Mouse (Mus musculus) left cerebral cortex, adult 9 months (tissue): ENCODE data around the gene Pax8.

Experiments
- DNase-seq, 2 experiments: peaks; one replicate each; pipeline ENCODE4 v3.0.0; 2022; ENCODE audit warnings: low spot score in 2 of 2

Gene Pax8

DNA sequence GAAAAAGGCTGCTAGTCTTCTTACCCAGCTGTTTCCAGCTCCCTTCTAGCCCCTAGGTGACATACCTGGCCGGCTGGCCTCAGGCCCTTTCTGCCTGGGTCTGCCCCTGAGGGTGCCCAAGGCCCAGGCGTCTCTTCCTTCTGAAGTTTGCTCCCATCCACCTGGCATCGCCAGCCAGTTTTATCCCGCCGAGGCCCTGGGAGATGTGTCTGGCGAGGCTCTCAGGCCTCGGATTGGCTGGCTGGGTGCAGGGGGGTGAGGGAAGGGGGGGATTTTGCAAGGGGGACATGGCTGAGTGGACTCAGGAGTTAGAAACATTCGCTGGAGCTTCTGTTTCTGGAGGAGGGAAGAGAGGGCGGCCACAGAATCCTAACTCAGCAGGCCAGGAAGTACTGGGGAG, at the start of gene Pax8:
Gene Pax8 (minus strand): TSS at position 180 of the 400 bp plus-strand sequence.
- no peak for DNase-seq

DNA sequence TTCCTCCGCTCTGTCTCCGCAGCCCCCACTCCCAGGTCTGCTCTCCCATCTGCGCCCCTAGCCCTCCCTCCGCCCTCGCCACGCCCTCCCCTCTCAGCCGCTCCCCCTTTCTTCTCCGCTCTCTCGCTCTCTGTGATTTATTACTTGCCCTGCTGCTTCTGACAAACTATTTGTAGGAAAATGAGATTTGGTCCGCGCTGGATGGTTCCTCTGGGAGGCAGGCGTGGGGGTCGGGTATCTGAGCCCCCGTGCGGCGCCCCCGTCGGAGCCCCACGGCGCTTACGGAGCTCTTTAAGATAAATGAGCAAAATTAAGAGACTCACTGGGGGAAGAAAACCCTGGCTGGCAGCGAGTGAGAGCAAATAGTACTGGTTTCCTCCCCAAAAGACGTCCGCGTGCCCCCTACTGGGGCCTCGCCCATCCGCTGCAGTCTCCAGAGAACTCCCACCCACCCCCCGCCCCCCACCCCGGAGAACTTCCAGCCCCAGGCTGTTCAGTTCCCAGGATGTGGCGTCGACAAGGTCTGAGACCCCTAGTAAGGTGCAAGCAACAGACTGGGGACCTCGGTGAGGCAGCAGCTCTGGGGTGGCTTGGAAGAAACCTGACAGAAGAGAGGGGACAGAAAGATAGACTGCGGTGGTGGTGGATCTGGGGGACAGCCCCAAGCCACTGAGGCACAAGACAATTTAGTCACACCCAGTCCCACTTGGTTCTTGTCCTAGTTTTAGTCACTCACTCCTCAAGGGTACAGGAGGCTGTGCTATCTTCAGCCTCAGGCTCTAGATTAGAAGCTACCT, 46.2 kb upstream of the Pax8 start:
- DNase-seq, result no peak

DNA sequence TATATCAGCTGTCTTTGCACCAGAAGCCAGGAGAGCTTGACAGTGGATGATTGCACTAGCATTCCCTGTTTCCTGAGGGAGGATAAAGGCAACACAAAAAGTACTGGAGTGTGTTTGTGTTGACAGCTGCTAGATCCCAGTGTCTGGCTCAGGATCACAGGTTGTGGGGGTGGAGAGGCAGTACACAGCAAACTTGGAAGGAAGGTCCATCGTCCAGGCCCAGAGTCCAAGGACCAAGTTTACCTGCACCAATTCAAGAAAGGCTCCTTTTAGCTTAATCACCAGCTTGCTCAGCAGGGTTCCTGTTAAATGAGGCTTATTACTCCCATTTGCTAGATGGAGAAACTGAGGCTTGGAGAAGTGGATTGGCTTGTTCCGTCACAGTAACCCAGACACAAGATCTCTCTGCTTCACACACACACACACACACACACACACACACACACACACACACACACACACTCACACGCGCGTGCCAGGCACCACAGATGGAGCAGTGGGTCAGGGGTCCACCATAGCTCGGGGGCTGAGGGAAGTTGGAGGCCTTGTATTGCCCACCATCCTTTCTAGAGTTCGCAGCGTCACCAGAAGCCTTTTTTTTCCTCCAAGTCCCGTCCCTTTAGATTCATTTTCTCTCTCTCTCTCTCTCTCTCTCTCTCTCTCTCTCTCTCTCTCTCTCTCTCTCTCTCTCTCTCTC, 45.3 kb upstream of the Pax8 start:
- DNase-seq, result no peak

DNA sequence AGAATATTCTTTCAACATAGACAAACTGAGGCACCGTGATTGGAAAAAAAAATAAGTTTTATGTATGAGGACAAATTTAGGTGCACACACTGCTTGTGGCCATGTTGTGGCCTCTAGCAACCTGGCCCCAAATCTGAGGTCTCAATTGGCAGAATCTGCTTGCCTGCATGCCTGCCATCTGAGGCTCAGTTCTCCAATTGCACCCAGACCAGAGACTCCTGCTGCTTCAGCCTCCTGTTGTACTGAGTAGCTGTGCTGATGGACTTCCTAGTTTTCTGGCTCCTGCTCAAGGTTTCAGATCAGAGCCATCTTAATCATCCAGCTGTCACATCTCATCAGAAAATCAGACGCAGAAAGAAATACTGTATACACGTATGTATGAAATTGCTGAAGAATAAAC, 41.5 kb upstream of the Pax8 start:
- DNase-seq, result no peak

DNA sequence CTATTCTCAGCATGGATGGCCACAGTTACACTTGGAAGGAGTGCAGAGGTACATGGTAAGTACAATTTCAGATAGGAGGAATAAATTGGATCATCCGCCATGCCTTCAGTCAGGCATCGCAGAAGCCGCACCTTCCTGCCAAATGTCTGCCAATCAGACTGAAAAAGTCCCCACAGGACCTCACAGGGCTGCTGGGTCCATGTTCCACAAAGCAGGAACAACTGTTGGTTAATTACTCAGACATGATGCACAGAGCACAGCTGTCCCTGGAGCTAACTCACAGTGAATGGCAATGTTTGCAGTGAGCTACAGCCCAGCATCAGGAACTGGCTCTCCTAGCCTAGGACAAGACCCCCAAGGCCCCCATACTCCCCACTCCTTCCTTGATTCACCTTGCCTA, 32.0 kb upstream of the Pax8 start:
- DNase-seq, result no peak

DNA sequence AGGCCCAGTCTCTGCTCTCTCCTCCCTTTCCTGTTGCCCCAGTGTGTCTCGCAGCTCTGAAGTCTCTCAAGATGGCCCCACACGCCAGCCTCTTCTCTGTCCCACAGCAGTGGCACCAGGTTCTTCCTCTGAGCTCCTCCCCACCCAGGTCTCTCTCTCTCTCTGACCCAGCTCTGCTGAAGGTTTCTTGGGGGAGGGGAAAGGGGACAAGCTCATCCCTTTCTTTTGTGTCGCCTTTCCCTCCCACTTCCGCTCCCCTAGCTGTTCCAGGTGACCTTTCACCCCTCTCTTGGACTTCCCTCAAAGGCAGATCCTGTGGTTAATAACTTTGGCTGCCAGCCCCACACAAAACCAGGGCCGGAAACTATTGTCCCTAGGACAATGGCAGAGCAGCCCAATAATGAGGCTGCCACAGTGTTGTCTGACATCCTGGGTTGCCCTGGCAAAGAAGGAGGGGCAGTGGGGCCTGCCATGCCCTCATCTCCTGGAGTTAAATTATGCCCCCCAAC, 27.6 kb upstream of the Pax8 start:
- peak in 1 of 2 experiments; percentile 4 for DNase-seq

DNA sequence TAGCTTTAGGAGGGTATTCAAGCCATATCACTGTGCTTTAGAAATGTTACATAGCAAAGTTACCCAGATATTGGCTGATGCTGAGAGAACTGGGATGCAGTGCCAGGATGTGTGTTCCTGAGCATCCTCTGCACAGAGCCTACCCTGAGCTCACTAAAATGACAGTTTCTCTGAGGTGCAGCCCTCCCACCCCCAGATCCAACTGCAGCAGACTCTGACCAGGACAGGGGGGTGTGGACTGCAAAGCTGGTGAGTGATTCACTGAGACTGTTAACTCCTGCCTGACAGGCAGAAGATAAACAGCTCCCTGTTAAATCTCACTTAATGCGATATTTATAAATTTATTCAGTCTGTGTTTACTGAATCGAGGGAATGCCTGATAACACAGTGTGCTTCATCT, 25.5 kb upstream of the Pax8 start:
- DNase-seq, result no peak

DNA sequence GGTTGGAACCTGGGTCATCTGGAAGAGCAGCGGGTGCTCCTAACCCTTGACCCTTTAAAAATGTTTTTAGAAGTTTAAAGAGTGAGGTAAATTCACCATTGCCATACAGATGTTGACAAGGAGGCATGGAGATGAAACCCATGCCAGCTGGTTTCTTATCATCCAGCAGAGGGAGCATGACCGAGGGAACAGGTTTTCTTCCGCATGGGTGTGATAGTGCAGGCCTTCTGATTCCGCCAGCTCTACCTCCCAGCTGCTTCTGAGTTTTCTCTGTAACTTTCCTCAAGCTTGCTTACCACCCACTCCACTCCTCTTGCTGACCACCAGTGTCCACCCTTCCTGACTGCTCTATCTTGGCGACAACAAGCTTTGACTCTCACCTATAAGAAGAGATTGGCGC, 15.2 kb upstream of the Pax8 start:
- DNase-seq, result no peak

DNA sequence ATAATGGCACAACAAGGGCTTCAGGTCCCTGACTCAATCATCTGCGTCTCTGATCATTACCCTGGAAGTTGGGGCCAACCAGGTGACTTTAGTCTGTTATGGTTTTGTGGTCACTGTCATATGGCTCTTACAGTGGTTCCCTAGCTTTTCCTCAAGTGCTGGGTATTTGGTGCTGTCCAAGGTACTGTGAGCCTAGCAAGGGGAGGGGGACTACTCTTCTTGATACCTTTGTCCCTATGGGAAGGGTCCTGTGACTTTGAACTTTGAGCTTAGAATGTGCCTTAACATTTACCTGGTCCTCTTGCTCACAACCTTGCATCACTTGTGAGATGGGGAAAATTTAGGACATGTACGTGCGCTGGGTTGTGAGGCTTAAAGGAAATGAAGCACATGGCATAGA, 13.3 kb upstream of the Pax8 start:
- DNase-seq, result no peak

DNA sequence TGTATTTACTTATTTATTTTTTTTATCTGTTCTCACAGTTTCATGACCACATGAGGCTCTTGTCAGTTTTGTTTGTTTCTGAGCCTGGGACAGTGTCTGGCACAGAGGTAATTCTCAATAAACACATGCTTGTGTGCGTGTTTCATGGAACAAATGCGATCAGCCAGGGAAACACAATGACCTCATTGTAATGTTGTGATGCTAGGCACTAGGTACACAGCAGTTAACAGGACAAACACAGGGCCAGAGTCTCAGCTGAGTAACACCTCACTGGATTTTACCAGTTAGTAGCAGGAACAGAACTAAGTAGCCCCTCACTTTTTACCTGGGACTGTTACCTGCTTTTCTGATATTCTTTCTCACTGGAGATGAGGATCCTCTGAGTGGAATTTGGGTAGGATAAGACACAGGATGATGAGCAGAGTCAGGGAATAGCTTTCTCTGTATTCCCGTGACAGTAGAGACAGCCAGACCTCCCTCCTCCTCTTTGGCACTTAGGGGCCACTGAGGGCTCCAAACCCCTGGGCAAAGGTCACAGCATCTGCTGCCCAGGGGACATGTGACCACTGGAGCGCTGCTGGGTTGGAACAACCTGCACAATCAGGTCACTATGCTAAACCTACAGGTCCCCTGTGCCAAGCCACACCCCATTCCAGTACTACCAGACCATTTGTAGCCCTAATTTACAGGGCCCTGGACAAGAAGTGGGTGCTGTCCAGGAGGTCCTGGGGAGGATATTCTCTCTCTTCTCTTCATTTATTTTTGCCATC, 11.8 kb upstream of the Pax8 start:
- no peak for DNase-seq

DNA sequence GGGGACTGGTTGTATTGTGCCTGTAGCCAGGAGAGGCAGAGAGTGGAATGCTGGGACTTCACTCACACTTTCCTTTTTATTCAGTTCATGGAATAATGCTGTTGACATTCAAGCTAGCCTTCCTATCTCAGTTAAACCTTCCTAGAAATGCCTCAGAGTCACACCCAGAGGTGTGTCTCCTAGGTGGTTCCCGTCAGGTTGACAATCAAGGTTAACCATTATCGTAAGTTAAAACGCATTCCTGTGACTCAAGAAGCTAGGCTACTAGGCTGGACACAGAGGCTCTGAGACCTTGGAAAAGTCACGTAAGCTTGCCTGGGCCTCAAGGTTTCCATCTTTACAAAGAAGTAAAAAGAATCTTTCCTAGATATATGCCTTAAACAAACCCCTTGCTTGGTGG, 10.0 kb upstream of the Pax8 start:
- no peak for DNase-seq

DNA sequence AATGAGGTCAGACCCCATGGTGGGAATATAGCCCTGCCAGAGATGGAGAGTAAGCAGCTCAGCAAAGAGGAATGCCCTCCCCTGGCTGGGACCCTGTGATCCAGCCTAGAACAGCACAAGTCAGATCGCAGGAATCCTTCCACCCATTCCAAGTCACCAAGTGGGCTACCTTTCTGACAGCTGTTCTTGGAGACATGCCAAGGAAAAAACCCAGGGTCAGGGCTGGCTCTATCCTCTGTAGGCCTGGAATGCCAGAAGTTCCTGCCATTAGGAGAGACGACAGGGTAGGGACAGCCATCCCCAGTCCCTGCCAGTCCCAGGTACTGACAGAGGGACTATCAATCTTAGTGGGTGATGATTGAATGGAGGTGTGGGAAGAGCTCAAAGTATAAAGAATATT, 4.5 kb upstream of the Pax8 start:
- no peak for DNase-seq

DNA sequence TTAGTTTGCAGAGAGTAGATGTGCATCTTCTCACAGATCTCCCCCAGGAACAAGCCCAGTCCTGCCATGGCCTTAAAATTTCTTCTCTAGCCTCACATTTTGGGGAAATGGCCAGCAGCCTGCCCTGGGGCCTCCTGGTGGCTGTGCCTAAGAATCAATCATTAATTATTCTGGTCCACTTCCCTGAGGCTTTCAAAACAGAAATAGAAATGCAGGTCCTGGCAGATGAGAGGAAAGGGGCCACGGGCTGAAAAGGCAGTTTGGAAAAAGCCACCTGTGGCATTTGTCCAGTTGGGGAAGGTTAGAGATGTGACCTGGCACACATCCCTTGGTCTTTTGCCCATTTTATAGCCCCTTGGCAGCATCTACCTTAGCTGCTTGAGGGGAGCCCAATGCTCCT, 3.8 kb upstream of the Pax8 start:
- DNase-seq, result no peak

DNA sequence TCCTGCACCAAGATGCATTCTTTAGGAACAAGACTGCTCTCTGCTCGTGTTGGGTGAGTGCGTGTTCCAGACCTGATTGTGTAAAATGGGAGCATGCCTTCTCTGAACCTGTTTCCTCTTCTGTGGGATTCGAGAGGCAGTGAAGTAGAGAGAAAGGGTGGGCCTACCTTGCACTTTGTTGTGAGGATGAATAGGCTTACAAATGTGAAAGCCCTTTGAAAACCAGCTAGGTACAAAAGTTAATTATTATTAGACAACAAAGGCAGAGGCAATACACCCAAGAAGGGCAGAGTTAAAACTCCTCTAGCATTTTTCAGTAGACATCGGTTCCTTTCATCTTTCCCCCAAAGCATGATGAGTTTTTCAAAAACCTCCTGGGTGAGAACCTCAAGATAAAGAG, 3.2 kb upstream of the Pax8 start:
- DNase-seq, result no peak

DNA sequence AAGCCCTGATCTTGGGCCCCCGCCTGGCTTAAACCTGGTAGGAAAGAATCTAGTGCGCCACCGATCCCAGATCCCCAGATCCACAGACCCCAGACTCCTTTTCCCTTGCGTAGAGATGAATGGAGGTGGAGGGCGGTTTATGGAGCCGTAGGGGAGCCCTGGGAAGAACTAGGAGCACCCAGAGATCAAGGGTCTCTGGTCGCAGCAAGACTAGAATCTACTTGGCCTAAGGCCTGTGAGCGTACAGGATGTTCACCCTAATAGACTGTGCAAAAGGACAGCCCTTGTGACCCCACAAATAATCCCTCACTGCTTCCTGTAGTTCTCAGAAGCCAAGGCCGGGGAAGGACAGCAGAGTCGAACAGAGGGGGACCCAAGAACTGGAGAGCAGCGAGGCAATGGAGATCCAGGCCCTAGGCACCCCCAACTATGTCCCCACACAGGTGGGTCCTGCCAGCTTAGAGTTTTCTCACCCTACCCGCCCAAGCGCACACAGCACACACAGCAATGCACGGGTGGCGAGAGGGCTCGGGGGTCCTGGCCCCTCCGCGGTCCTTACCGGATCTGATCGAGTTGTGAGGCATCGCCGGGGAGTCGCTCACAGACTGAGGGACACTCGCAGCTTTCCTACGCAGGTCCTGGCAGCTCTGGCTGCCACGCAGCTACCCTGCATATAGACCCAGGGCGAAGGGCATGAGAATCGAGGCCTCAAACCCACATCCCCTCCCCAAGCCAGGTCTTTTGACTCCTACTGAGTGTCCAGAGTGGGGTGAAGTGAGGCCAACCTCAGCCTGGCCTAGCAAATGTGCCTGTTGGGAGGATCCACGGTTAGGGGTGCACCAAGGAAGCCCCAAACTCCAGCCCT, 653 bp downstream of the Pax8 start:
- no peak for DNase-seq

DNA sequence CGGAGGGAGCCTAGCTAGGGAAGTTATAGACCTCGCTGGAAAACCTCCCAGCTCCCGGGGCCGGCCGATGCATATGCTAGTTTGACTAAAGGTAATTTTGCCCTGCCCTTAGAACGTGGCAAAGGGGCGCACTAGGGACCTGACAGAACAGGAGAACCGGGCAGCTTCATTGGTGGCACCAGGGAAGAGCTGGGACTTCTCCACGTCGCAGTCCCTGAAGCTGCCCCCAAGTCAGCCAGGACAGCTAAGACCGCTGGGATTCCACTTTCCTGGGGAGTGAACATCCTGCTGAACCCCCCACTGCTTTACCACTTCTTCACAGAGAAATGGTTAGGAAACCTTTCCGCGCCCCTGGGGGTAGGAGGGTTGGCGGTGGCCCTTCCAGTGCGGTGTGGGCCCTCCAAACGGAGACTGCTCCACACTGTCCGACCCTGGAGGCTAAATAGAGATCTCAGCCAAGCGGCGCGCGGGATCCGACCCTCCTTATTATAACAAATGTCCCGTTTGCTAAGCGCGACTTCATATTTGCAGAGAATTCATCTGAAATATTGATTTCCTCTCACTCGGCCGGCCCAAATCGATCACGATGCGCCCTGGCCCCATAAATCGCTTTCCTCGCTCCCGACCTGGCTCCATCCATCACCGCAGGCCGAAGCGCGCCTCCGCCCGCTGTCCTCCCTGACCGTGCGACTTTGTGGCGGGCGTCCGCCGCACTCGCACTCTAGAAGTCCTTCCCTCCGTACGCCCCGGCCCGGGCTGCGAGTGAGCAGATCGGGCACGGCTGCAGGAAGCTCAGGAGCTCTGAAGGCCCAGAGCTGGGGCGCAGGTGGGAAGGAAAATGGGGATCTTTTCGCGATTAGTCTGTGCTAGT, 1.5 kb downstream of the Pax8 start:
- no peak for DNase-seq

DNA sequence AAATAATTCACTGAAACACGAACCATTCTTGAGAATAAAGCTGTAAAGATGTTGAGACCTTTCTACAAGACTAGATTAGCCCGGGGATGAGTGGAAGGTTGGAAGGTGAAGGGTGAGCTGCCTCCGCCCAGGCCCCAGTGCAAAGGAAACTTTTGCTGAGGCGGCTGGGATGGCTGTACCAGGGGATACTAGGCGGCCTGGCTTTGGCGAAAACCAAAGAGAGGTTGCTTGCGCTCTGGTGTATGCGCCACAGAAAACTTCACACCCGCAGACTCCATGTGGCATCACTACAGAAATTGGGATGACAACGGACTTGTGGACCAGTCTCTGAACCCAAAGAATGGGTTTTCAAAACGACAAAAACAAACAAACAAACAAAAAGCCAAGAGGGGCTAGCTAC, 2.7 kb downstream of the Pax8 start:
- no peak for DNase-seq

DNA sequence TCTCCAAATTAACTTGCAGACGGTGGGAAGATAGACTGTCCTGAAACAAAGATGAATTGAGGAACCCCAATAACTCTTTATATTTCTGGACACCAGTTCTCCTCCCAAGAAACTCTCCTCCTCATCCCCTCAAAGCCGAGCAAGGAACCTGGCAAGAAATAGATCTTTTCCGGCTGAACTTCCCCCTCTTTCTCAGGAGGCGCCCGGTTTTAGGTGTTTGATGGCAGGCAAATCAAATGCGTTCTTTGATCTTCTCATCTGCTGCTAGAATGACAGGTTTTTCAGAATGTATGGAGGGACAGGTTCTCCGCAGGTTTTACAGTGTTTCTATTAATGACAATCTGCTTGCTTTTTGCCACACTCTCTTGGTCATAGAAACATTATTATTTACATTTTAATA, 3.3 kb downstream of the Pax8 start:
- no peak for DNase-seq

DNA sequence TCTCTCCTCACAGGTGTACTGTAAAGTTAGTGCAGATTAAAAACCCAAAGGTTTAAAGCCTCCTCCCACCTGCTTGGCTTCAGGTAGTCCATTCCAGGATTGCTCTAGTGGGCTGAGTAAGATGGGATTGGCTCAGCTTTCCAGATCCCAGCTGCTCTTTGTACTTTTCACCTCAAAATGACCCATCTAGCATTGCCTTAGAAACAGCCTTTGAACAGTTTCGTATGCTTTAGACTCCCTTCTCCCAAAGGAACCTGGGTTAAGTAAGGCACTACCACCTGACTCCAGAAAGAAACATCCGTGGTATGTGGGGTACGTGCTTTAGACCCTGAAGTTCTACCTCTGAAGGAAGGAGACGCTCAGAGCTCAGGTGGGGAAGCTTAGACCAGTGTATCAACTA, 6.3 kb downstream of the Pax8 start:
- no peak for DNase-seq

DNA sequence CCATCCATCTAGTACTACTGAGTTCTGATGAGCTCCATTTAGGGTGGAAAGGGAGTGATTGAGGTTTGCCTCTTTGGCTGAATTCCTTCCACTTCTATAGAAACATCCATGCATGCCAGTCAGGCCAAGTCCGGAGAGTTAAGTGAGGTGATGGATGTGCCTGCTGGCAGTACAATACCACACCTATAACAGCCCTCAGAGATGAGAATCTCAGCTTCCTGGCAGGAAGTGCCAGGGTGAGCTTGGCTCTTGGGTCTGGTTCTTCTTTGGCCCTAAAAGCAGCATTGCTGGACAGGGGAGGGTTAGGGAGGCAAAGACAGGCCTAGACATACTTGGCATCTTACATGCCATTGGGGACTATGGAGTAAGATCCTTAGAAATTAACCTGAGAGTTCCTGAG, 7.0 kb downstream of the Pax8 start:
- no peak for DNase-seq

DNA sequence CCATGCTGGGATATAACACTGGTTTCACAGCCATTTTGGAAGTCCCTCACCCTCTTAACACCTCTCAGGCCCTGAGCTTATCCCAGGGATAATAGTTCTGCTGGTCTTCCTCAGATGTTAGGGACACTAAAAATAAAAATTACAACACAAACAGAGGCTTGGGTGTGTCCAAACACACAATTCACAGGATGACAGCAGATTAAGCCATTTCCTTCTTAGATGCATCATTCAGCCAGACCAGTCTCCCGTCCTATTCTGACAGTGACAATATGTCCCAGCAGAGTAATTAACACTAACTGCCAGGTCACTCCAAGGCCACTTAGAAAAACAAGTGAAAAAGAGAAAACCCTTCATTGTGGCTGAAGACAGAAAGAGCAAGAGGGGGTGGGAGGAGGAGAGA, 8.2 kb downstream of the Pax8 start:
- DNase-seq, result no peak
